Mouse (Mus musculus): ENCODE measurements around the gene Sept4. TPM values are rescaled to one million over a fixed set of nuclear protein-coding genes. Genes with fewer than 3 reads are reported as not detected.

Gene Sept4
- polyA plus RNA-seq, 1 experiment from 2014 or later: 12.0 TPM

DNA sequence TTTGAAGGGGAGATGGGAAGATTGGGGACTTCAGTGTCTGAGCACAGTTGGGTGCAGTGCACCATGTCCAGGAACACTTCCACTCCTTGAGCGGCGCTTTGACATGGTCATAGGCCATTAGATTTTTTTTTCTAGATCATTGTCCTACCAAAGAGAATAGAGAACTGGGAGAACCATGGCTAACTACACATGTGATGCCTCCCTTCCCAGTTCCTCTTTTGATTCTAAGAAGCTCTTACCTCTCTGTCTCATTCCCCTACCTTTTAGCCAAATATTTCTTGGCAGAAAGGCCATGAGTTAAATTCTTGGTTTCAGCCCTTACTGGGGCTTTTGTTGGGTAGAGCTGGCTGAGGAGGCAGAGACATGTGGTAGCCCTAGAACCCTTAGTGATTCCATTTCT lies 34.9 kb downstream of the Sept4 start:
- H3K4me1 ChIP-seq (ENCODE audit: control insufficient read depth, low read depth, low read length): no peaks in the 10 kb centered on the region
- no peak overlapping the region for H3K4me3 ChIP-seq (ENCODE audit: low read depth, low read length)
- no peak overlapping the region for H3K9ac ChIP-seq (ENCODE audit: low read depth, low read length)
- H3K27me3 ChIP-seq (ENCODE audit: control insufficient read depth, insufficient read depth, low read depth, low read length): no peaks in the 10 kb centered on the region
- no peaks in the 10 kb centered on the region for H3K9me3 ChIP-seq (replicated peaks; ENCODE audit: control insufficient read depth, low read length)
- H3K4me2 ChIP-seq (ENCODE audit: low read depth, low read length): no peak overlapping the region
- H3K27ac ChIP-seq (ENCODE audit: low read length): no peak overlapping the region
- WGBS (ENCODE audit: insufficient replicate concordance): 89% methylated on average over 2 of the region's 2 CpGs
- H3K36me3 ChIP-seq (ENCODE audit: control insufficient read depth, insufficient read depth): peaks cover 46% of the 10 kb centered on the region
- ATAC-seq (ENCODE audit: low read depth): no peak

DNA sequence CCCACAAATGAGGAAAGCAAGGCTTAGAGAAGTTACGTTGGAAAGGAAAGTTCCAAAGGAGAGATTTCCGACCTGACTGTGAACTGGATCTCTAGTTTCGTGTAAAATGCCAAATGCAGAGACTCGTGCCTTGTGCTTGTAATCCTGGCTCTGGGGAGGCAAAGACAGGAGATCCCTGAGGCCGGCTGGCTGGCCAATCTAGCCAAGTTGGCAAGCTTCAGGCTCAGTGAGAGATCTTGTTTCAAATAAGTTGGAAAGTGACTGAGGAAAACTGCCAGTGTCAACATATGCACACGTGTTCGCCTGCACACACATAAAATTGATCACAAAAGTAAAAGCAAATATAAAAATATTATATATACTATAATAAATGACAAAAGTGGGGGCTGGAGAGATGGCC lies 40.6 kb downstream of the Sept4 start:
- no peaks in the 10 kb centered on the region for H3K9me3 ChIP-seq (replicated peaks; ENCODE audit: control insufficient read depth, low read length)
- H3K4me2 ChIP-seq (ENCODE audit: low read depth, low read length): no peak overlapping the region
- no peak overlapping the region for H3K27ac ChIP-seq (ENCODE audit: low read length)
- peaks cover 38% of the 10 kb centered on the region for H3K36me3 ChIP-seq (ENCODE audit: control insufficient read depth, insufficient read depth)
- no peak overlapping the region for H3K4me3 ChIP-seq (ENCODE audit: low read depth, low read length)
- WGBS (ENCODE audit: insufficient replicate concordance): 76% methylated on average over 7 of the region's 7 CpGs
- no peak overlapping the region for H3K9ac ChIP-seq (ENCODE audit: low read depth, low read length)
- H3K4me1 ChIP-seq (ENCODE audit: control insufficient read depth, low read depth, low read length): no peaks in the 10 kb centered on the region
- ATAC-seq (ENCODE audit: low read depth): no peak
- H3K27me3 ChIP-seq (ENCODE audit: control insufficient read depth, insufficient read depth, low read depth, low read length): no peaks in the 10 kb centered on the region

DNA sequence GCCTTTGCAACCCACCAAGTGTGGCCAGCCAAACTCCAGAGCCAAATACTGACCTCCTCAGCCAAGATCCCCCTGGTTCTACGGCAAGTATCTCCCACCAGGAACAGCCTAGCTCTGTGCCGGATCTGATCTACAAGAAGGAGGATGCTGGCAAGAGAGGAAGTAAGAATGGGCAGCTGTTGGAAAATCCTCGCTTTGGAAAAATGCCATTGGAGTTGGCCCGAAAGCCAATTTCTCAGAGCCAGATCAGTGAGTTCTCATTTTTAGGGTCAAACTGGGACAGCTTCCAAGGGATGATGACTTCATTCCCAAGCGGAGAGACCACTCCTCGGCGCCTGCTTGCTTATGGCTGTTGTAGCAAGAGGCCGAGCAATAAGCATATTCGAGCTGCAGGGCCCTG lies 42.8 kb downstream of the Sept4 start:
- H3K9ac ChIP-seq (ENCODE audit: low read depth, low read length): no peak overlapping the region
- H3K36me3 ChIP-seq (ENCODE audit: control insufficient read depth, insufficient read depth): peaks cover 39% of the 10 kb centered on the region
- no peak overlapping the region for H3K4me2 ChIP-seq (ENCODE audit: low read depth, low read length)
- no peak overlapping the region for H3K27ac ChIP-seq (ENCODE audit: low read length)
- no peak overlapping the region for H3K4me3 ChIP-seq (ENCODE audit: low read depth, low read length)
- no peaks in the 10 kb centered on the region for H3K4me1 ChIP-seq (ENCODE audit: control insufficient read depth, low read depth, low read length)
- no peaks in the 10 kb centered on the region for H3K27me3 ChIP-seq (ENCODE audit: control insufficient read depth, insufficient read depth, low read depth, low read length)
- WGBS (ENCODE audit: insufficient replicate concordance): 83% methylated on average over 9 of the region's 9 CpGs
- H3K9me3 ChIP-seq (replicated peaks; ENCODE audit: control insufficient read depth, low read length): no peaks in the 10 kb centered on the region
- ATAC-seq (ENCODE audit: low read depth): no peak

DNA sequence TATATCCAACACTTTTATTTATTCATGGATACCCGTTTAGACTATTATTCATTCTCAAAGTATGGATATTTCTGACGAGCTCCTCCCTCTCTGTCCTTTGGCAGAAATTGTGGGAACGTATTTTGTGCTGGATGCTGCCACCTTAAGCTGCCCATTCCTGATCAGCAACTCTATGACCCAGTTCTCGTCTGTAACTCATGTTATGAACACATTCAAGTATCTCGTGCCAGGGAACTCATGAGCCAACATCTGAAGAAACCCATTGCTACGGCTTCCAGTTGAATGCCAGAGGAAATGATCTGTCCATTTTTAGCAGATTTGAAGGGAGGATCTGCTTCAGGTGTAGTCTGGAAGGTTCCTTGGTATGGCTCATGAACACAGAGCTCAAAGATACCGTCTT lies 45.3 kb downstream of the Sept4 start:
- no peak overlapping the region for H3K9ac ChIP-seq (ENCODE audit: low read depth, low read length)
- H3K4me2 ChIP-seq (ENCODE audit: low read depth, low read length): no peak overlapping the region
- no peaks in the 10 kb centered on the region for H3K9me3 ChIP-seq (replicated peaks; ENCODE audit: control insufficient read depth, low read length)
- no peaks in the 10 kb centered on the region; the same call in 1 of the 2 replicates for H3K4me1 ChIP-seq (ENCODE audit: control insufficient read depth, low read depth, low read length)
- H3K4me3 ChIP-seq (ENCODE audit: low read depth, low read length): no peak overlapping the region
- peaks cover 52% of the 10 kb centered on the region for H3K36me3 ChIP-seq (ENCODE audit: control insufficient read depth, insufficient read depth)
- no peak overlapping the region for H3K27ac ChIP-seq (ENCODE audit: low read length)
- no peaks in the 10 kb centered on the region for H3K27me3 ChIP-seq (ENCODE audit: control insufficient read depth, insufficient read depth, low read depth, low read length)
- 70% methylated on average over 7 of the region's 7 CpGs for WGBS (ENCODE audit: insufficient replicate concordance)
- no peak for ATAC-seq (ENCODE audit: low read depth)

DNA sequence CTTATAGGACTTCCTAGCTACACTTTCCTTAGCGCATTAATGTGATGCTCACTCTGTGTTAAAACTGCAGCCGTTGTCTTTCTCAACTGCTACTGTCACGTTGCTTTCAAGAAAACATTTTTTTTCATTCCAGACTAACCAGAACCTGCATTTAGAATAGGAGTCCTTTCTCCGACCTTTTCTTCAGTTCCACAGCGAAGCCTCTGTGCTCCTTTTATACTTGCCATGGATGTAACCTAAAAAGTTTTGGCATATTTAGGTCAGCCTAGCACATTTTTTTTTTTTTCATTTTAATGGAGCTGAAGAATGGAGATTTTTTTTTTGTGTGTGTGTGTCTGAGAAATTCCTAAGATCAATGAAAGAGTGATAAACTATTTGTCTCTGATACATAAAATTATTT lies 46.8 kb downstream of the Sept4 start:
- Histone ChIP-seq H3K9ac (ENCODE audit: low read depth, low read length) (no peak overlapping the region), H3K4me3 (ENCODE audit: low read depth, low read length) (no peak overlapping the region), H3K27me3 (ENCODE audit: control insufficient read depth, insufficient read depth, low read depth, low read length) (no peaks in the 10 kb centered on the region), H3K27ac (ENCODE audit: low read length) (no peak overlapping the region), H3K36me3 (ENCODE audit: control insufficient read depth, insufficient read depth) (peaks cover 52% of the 10 kb centered on the region), H3K9me3 (replicated peaks; ENCODE audit: control insufficient read depth, low read length) (no peaks in the 10 kb centered on the region), H3K4me1 (ENCODE audit: control insufficient read depth, low read depth, low read length) (no peaks in the 10 kb centered on the region; the same call in 1 of the 2 replicates), H3K4me2 (ENCODE audit: low read depth, low read length) (no peak overlapping the region)
- no peak for ATAC-seq (ENCODE audit: low read depth)
- 75% methylated on average over 5 of the region's 5 CpGs for WGBS (ENCODE audit: insufficient replicate concordance)

DNA sequence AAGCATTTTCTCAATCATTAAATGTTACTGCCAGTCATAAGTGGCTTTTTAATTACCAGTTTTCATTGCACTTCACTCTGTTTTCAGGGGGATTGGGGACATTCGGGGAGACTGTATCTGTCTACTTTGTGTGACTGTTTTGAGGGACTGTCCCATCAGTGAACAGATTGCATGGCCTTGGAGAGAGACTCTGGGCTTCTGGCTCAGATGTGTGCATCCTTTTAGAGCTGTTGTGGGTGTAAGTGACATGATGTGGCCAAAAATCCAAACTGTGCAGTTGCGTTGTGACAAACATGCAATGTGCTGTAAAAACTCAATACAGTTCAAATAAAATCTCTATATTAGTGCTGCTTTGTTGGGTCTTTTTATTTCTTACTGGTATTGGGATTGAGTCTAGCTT lies 47.2 kb downstream of the Sept4 start:
- Histone ChIP-seq H3K9me3 (replicated peaks; ENCODE audit: control insufficient read depth, low read length) (no peaks in the 10 kb centered on the region), H3K9ac (ENCODE audit: low read depth, low read length) (no peak overlapping the region), H3K4me1 (ENCODE audit: control insufficient read depth, low read depth, low read length) (no peaks in the 10 kb centered on the region; the same call in 1 of the 2 replicates), H3K27me3 (ENCODE audit: control insufficient read depth, insufficient read depth, low read depth, low read length) (no peaks in the 10 kb centered on the region), H3K4me2 (ENCODE audit: low read depth, low read length) (no peak overlapping the region), H3K27ac (ENCODE audit: low read length) (no peak overlapping the region), H3K36me3 (ENCODE audit: control insufficient read depth, insufficient read depth) (peaks cover 50% of the 10 kb centered on the region), H3K4me3 (ENCODE audit: low read depth, low read length) (no peak overlapping the region)
- no peak for ATAC-seq (ENCODE audit: low read depth)
- WGBS (ENCODE audit: insufficient replicate concordance): 77% methylated on average over 2 of the region's 2 CpGs

DNA sequence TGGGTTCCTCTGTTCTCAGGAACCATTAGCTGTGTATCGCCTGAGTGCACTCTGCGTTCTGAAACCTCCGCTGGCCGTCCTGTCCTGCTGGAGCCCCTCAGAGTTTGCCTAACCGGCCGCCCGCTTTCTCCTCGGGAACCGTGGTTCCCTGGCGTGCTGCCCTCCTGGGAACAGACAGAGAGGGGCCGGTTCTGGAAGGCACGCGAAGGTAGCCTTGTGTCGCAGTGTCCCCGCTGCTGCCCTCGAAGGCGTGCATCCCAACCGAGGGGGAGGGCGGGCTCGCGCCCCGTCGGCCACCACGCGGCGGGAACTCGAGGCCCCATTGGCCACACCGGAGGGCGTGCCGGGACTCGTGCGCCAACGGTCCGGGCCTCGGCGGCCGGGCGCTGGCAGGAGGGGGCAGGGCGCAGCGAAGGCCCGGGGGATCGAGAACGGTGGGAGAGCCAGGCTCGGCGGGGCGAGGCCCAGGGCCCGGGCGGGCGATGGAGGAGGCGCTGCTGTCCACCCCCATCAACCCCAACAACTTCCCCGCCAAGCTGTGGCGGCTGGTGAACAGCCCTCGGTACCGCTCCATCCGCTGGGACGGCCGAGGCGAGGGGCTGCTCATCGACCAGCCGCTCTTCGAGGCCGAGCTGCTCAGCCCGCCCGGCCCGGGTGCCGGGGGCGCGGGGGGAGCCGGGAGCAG lies 48.2 kb downstream of the Sept4 start, which contains the start of gene Hsf5:
Gene Hsf5, plus strand, starts transcription at position 375 of the 685 bp plus-strand sequence.
- no peak within 1 kb of the TSS for H3K4me2 ChIP-seq (ENCODE audit: low read depth, low read length)
- no peak for ATAC-seq (ENCODE audit: low read depth)
- no peak within 1 kb of the TSS for H3K27ac ChIP-seq (ENCODE audit: low read length)
- no peak within 1 kb of the TSS for H3K4me3 ChIP-seq (ENCODE audit: low read depth, low read length)
- 87% methylated on average over 51 of the region's 69 CpGs for WGBS (ENCODE audit: insufficient replicate concordance)
- H3K4me1 ChIP-seq (ENCODE audit: control insufficient read depth, low read depth, low read length): no peaks in the 10 kb centered on the region; the same call in 1 of the 2 replicates
- H3K27me3 ChIP-seq (ENCODE audit: control insufficient read depth, insufficient read depth, low read depth, low read length): no peaks in the 10 kb centered on the region
- H3K36me3 ChIP-seq (ENCODE audit: control insufficient read depth, insufficient read depth): peaks cover 40% of the 10 kb centered on the region
- no peaks in the 10 kb centered on the region for H3K9me3 ChIP-seq (replicated peaks; ENCODE audit: control insufficient read depth, low read length)
- H3K9ac ChIP-seq (ENCODE audit: low read depth, low read length): no peak within 1 kb of the TSS

DNA sequence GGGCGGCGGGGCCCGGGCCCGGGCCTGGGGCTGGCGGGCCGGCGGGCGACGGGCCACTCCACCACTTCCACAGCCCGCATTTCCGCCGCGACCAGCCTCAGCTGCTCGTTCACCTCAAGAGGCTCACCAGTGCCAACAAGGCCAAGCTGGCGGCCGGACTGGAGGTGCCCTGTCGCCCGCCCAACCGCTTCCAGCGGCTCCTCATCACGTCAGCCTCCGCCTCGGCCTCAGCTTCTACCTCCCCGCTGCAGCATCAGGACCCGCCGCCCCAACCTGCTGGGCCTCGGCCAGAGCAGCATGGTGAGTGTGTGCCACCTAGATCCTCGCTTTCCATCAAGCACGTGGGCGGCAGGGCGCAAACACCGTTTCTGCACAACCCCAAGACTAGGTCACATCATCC lies 48.9 kb downstream of the Sept4 start:
- Histone ChIP-seq H3K27ac (ENCODE audit: low read length) (no peak overlapping the region), H3K9ac (ENCODE audit: low read depth, low read length) (no peak overlapping the region), H3K4me1 (ENCODE audit: control insufficient read depth, low read depth, low read length) (no peaks in the 10 kb centered on the region; the same call in 1 of the 2 replicates), H3K4me2 (ENCODE audit: low read depth, low read length) (no peak overlapping the region), H3K27me3 (ENCODE audit: control insufficient read depth, insufficient read depth, low read depth, low read length) (no peaks in the 10 kb centered on the region), H3K4me3 (ENCODE audit: low read depth, low read length) (no peak overlapping the region), H3K36me3 (ENCODE audit: control insufficient read depth, insufficient read depth) (peaks cover 37% of the 10 kb centered on the region), H3K9me3 (replicated peaks; ENCODE audit: control insufficient read depth, low read length) (no peaks in the 10 kb centered on the region)
- WGBS (ENCODE audit: insufficient replicate concordance): 94% methylated on average over 24 of the region's 32 CpGs
- ATAC-seq (ENCODE audit: low read depth): no peak

DNA sequence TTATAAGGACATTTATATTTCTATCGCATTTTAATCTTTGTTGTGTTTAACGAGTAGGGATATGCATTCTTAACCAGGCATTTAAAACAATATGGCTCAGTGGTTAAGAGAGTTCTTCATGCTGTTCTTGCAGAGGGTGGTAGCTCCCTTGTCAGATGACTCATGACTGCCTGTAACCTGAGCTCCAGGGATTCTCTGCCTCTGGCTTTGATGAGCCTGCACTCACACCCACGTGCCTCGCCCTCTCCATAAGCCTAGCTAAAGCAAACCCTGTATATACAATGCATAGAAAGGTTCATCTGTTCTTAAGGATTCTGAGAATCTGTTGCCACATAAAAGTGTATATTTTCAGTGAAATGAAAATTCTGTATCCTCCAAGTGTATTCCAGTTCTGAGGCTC lies 54.5 kb downstream of the Sept4 start:
- H3K4me2 ChIP-seq (ENCODE audit: low read depth, low read length): no peak overlapping the region
- H3K4me3 ChIP-seq (ENCODE audit: low read depth, low read length): no peak overlapping the region
- H3K9me3 ChIP-seq (replicated peaks; ENCODE audit: control insufficient read depth, low read length): no peaks in the 10 kb centered on the region
- no peaks in the 10 kb centered on the region for H3K27me3 ChIP-seq (ENCODE audit: control insufficient read depth, insufficient read depth, low read depth, low read length)
- no peaks in the 10 kb centered on the region; the same call in 1 of the 2 replicates for H3K4me1 ChIP-seq (ENCODE audit: control insufficient read depth, low read depth, low read length)
- H3K27ac ChIP-seq (ENCODE audit: low read length): no peak overlapping the region
- H3K36me3 ChIP-seq (ENCODE audit: control insufficient read depth, insufficient read depth): peaks cover 5% of the 10 kb centered on the region
- no peak for ATAC-seq (ENCODE audit: low read depth)
- no peak overlapping the region for H3K9ac ChIP-seq (ENCODE audit: low read depth, low read length)
- 74% methylated on average over 4 of the region's 4 CpGs for WGBS (ENCODE audit: insufficient replicate concordance)
